Mouse (Mus musculus): ENCODE data around the gene Akap13.
A peak's percentile ranks its signal among the peaks of the same experiment; 100 is the strongest.

The Akap13 gene

DNA sequence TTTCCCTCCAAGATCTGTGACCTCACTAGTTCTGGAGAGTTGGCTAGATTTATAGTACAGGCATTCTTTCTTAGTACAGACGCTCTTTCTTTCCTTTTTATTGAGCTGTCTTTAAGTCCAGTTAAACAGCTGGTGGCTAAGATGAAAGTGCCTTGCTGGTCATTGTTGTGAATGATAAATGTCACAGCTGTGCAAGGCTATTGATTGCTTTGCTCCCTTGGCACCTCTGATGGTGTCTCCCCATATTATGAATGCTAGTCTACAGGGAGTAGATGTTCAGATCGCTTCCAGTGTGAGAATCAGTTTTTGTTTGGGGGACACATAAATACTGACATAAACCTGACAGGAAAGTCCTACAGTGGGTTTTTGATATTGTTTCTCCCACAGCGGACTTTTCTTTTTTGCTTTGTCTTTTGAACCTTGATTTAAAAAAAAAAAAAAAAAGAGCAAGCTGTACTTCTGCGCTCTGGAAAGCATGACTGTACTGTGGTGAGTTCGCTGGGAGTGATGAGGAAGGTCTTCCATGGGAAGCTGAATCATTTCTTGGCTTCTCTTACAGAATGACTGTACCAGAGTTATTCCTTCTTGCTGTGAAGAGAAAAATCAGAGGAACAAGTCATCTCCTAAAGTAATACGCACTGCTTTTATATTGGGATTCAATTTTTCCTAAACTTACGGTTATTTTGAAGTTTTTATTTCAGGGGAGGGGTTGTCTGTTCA lies 178.6 kb downstream of the Akap13 start:
- no peak for DNase-seq (ENCODE audit: low spot score in 2 of 2)

DNA sequence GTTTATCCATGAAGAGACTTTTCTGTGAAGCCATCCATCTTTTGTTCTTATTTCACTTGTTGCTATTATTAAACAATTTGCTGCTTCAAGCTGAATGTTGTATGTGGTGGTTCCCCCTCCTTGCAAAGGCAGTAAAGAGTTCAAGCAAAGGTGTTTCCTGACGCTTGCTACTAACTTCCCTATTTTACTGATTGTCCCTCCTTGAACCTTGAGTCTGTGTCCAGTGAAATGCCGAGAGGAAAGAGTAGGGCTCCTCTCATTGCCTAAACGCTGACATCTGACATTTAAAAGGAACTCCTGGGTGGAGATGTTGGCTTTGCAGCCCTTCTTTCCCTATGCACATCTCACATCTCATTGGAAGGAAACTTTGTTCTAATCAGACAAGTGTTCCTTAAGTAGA lies 183.4 kb downstream of the Akap13 start:
- no peak for DNase-seq (ENCODE audit: low spot score in 2 of 2)

DNA sequence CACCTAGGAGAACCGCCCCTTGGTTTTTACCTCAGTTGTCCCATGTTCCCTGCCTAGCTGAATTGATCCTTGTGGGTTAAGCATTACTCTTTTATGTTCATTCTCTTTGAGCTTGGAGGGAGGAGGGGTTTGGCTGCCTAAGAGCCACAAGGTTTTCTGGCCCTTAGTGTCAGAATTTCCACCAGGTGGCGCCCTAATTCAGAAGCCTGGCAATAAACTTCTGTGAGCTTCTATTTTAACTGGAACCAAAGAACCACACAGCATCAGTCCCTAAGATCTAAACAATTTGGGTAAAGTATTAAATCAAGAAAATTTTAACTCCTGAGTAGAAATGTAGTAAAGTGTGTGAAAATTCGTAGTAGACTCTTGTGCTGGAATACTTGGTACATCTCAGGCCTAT lies 184.2 kb downstream of the Akap13 start:
- DNase-seq (ENCODE audit: low spot score in 2 of 2) = peak in 1 of 2 experiments; percentile 54

DNA sequence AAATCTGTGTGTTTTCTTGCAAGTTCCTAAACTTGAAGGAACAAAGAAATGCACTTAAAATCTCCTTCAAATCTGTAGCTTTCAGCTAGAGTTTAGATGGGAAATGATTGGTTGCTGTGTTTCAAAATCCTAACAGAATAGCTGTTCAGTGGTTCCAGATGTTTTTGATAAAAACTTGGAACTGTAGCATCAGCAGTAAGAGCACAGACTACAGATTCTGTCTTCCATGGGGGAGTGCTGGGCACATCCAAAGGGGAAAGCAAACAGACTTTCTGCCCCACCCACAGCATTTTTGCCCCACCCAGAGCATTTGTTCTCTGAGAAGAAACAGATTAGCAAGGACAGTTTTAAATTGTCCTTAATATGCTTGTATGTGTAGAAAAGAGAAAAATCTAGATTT lies 184.7 kb downstream of the Akap13 start:
- DNase-seq (ENCODE audit: low spot score in 2 of 2) = no peak

DNA sequence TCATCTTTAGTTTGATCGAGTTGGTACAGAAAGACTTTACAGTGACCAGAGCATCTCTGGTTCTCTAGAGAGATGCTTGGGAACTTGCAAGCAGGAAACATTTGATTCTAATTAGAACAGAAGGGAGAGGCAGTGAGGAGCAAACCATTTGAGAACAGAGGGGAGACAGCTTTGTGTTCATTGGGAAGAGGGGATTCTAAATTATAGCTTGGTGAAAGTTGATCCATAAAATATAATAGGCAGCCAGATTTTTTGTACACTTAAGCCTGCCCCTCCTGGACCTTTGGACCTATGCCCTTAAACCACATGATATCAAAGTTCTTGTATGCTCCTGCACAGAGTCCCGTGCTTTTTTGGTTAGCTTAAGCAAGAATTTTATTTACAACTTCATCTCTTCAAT lies 185.3 kb downstream of the Akap13 start:
- no peak for DNase-seq (ENCODE audit: low spot score in 2 of 2)

DNA sequence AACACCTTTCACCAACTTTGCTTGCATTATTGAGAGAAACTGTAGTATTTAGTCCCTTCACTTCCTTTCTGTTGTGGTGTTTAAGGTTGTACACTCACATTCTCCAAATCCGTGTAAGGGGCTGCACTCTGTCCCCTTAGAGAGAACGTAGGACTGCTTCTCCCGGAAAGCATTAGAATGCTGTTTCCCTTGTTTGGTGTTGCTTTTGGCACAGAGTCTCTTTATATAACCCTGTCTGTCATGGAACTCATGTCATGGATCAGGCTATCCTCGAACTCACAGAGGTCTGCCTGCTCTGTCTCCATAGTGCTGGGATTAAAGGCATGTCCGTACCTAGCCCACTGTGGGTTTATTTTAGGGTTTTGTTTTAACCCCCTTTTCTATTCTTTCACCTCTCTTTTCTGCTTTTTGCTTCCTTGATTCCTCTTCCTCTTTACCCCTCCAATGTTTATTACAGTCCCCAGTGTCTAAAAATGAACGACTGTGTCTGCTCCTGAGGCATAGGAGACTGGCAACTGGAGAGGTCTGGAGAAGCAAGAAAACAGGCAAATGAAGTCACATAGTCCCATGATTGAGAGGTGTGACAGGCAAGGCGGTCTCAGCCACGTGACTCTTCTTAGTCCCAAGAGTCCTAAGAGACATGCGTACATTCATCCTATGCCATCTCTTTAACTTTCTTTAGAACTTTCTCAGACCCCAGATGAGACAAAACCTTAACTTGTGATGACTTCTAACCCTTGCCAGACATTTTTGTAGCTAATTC lies 186.3 kb downstream of the Akap13 start:
- no peak for DNase-seq (ENCODE audit: low spot score in 2 of 2)

DNA sequence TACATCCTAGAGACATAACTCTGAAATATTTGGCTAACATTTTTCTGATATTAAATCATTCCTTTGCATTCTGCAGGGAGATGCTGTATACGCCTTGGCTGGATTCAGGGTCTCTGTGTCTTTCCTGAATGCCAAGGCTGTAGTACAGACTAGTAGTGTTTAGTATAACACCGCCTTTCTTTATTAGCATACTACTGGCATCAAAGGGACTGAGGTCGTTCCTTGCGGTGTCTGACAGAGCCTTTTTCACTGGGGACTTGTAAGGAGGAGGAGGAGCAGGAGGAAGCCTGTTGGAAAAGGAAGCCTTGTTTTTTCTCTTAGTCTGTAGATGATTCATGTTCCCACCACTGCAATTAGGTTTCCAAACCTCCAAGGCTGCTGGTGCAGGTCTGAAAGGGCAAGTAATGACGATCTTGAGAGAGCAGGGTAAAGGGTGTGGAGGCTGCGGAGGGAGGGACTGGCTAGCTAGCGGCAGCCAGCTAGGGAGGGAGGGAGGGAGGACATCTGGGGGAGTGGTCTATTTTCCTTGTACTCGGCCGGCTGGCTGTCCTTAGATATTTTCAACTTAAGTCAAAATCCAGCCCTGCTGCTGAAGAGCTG lies 186.9 kb downstream of the Akap13 start:
- peak in 1 of 2 experiments; percentile 21 for DNase-seq (ENCODE audit: low spot score in 2 of 2)

DNA sequence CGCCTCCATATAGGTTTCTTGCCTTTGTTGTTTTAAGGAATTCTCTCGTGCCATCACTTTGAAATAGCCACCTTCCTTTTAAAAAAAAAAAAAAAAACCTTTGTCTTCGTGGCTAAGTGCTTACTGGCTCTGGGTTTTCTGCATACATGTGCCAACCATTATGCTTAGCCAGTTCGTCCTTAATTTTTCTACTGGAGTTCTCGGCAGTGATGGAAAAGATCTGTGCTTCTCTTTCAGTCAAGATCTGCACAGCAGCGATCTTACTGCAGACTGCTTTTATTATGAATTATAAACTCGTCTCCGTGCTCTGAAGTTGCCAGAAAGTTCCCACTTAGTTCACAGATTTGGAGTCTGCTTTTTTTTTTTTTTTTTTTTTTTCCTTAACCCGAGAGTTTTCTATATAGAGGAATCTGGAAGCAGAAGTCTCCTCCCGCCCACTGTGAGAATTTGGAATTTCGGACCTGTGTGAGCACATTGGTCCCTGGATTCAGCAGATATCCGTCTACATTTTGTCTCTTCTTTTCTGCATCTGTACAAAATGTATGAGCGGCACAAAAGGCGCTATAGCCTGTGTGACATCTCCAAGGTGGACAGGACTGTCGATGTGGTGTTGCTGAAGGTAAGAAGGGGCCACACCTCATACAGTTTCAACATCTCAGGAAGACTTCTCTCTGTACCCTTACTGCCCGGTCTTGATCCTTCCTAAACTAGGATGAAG lies 187.7 kb downstream of the Akap13 start:
- DNase-seq (ENCODE audit: low spot score in 2 of 2) = no peak

DNA sequence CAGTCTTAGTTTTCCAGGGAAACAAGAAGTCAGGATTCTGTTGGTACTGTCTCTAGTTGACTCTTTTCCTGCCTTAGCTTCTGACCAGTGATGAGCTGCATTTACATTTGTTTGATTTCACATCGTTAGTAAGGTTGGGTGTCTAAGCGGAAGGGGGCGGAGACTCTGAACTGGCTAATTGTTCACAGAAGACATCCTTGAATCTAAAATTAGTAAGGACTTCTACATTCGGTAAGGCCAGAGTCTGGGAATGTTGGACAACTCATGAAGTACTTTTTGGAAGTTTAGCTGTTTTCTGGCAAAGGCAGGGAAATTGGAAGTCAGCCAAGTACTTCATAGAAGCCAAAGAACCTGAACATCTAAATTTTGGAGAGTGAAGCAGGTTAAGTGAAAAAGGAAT lies 188.7 kb downstream of the Akap13 start:
- no peak for DNase-seq (ENCODE audit: low spot score in 2 of 2)

DNA sequence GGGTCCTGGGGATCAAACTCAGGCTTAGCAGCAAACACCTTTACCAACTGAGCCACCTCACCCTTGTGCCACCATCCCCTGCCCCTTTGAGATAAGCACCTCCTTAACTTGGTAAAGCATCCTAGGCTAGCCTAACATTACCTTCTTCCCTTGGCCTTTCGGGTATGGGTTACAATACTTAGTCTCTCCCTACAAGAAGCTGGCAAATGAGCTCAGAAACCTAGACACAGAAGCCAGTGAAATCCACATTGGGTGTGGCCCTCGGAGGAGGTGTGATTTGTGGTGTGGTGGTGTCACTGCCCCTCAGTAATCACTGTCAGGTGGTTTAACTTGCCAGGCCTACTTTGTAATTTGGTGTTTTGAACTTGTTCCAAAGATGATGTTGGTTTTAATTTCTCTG lies 189.3 kb downstream of the Akap13 start:
- DNase-seq (ENCODE audit: low spot score in 2 of 2) = no peak

DNA sequence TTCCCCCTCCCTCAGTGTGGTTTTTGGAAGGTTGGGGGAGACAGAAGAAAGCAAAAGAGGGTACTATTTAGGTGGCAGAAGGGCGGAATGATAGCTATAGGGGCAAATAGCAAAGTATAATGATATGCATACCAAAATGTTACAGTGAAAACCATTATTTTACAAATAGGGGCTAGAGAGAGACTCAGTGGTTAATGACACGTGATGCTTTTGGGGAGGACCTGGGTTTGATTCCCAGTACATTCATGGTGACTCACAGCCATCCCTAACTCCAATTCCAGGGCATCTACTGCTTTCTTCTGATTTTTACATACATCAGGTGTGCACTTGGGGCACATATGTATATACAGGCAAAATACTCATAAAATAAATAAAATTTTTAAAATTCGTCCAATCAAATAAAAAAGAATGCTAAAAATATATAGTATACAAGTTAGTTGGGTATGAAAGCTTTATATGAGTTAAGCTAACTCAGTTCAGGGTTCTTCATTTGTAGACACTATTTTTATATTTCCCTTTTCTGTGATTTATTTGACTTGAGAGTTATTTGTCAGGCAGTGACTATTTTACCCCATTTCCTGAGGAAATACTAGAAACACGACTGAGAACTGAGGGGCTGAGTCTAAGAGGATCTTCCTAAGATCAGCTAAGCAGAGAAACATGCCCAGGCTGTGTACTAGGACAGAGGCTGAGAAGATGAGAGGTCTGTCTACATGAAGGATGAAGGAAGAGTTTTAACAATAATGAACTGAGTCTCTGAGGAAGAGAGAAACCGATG lies 190.0 kb downstream of the Akap13 start:
- no peak for DNase-seq (ENCODE audit: low spot score in 2 of 2)

DNA sequence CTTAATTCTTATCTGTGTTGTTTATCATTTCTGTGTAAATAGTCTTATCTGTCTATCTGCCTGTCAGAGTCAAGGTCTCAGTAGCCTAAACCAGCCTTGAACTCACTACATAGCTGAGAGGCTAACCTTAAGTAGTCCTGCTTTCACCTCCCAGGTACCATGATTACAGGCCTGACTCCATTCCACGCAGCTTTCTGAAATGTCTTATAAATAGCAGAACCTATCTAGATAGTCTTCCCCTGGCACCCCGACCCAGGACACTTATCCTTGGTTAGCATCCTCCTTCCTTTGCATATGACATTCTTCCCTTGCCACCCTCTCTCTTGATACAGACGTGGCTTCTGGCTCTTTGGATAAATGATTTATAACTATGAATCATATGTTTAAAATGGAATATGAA lies 192.7 kb downstream of the Akap13 start:
- DNase-seq (ENCODE audit: low spot score in 2 of 2) = no peak

DNA sequence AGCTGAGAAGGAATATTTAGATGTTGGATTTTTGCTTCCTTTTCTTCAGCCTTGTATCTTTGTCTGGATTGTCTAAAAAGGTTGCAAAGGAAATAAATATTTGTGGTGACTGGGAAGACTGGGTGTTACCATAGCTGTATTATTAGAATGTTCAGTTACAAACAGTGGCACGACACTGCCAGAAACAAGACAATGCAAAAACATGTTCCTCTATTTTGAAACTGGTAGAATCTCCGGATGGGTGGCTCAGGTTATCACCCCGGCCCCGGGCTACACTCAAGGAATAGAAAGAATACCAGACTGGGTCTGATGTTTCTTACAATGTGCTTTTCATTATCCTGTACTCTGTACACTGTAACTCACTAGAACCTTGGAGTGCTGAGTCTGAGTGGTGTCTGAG lies 193.6 kb downstream of the Akap13 start:
- no peak for DNase-seq (ENCODE audit: low spot score in 2 of 2)

DNA sequence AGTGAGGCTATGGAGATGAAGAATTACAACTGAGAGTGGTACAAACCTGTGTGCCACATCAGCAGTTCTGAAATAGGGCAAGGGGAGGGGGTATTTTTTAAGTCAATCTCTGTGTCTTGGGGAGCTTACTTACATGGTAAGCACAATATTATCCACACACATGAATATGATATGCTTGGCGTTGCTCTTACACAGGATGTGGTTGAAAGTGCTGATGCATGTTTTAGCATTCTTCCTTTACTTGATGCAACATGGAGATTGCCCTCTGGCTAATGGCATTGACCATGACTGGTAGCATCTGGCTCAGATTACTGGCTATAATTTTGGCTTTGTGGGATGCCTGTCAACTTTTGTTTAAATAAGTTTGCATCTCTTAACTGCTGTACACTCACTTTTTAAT lies 194.6 kb downstream of the Akap13 start:
- no peak for DNase-seq (ENCODE audit: low spot score in 2 of 2)

DNA sequence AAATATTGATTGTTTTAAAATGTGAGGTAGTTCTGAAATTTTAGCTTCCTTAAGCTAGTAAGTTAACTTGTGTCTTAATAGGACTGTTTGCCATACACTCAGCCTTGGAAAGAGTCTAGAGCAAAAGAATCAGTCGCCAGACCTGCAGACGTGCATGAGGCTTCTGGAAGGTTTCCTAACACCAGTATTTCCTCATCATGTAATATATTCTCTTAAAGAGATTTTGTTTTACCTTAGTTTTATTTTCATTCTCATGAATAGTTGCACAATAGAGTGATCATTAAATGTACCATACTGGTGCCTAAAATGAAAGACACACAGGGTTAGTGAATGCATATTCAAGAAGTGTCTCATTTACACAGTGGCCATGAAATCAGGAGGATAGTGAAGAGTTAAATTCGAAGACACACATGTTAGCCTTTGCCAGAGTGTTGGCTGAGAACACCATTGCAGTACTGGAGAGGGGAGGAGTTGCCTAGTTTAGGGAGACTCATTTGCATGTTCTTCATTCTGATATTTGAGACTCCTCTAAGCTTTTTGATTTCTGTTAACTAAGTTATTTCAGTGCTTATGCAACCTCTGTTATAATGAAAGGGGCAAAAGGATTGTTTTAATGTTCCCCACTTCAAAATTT lies 198.5 kb downstream of the Akap13 start:
- no peak for DNase-seq (ENCODE audit: low spot score in 2 of 2)

DNA sequence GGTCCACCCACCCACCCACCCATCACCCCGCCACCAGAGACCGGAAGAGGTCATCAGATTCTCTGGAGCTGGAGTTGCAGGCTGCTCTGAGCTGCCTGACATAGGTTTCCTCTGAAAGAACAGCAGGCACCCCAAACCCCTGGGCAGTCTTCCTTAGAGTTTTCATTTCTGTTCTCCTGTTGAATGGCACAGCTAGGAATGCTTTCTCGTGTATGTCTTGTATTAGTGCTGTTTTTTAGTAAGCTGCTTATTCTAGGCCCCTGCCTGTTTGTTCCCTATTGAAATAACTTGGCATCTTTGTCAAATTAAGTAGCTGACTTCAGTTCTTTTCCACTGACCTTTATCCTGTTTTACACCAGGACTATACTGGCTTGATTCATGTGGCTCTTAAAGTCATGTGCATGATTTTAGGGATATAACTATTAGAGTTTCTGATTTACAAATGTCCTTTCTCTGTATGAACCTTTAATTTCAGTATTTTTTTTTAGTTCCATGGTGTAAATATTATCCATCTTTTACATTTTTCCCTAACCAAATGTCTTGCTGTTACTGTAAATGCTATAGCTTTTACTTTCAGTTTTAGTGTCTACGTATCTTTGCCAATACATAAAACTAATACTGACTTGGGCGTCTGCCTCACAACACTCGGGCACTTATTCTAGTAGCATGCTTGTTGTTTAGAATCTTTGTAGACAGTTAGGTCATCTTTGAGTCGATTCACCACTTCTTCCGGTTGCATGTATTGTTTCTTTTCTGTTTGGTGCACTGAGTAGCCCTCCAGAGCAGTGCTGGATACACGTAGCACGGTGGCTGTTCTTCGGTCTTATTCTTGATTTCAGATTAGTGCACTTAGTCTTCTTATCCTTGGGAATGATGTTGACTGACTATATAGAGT lies 200.1 kb downstream of the Akap13 start:
- no peak for DNase-seq (ENCODE audit: low spot score in 2 of 2)

DNA sequence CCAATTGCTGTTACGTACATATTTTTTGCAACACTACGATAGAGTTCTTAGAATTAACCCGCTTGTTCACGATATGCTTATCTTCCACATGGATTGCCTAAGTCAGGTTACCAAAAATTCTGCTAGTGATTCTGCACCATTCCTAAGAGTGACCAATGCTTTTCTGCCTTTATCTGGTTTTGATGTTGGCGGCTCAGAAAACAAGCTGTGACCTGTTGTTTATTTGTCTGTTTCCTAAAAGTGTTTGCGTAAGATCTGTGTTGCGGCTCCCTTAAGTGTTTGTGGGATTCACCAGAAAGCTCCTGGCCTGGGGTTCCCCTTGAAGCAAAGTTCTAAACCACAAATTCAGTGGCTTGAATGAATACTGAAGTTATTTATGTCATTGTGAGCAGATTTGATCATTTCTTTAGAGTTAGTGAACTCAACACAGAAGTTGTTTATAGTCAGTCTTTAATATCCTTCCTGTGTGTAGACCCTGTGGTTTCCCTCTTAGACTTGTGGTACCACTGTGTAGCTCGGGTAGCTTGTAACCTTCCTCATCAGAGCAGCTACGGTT lies 201.0 kb downstream of the Akap13 start:
- no peak for DNase-seq (ENCODE audit: low spot score in 2 of 2)

DNA sequence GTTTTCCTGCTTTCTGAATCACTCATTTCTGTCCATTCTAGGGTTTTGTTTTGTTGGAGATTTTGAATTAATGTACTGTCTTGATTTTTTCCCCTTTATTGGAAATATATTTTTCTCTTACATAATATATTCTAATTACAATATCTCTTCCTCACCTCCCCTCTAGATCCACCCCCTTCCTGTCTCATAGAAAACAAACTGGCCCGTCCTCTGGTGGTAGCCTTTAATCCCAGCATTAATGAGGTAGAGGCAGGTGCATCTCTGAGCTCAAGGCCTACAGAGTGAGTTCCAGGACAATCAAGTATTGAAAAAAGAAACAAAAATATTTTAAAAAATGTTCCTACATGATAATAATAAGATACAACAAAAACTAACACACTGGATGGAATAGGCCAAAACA lies 201.6 kb downstream of the Akap13 start:
- no peak for DNase-seq (ENCODE audit: low spot score in 2 of 2)

DNA sequence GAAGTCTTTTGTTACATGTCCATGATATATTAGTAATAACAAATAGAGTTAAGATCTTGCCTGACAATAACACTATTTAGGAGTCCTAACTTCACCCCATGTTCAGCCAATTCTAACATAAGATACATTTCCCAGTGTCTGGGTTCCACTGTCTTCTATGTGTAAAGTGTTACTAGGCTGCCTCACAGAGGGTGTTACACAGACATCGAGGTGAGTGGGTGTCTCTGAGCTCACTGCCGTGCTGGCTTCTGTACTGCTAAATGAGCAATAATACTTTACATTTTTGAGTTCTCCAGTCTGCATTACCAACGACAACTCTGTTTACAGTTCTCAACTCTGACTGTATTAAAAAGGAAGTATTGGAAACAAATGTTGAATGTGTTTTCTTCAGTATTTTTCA lies 209.1 kb downstream of the Akap13 start:
- no peak for DNase-seq (ENCODE audit: low spot score in 2 of 2)

DNA sequence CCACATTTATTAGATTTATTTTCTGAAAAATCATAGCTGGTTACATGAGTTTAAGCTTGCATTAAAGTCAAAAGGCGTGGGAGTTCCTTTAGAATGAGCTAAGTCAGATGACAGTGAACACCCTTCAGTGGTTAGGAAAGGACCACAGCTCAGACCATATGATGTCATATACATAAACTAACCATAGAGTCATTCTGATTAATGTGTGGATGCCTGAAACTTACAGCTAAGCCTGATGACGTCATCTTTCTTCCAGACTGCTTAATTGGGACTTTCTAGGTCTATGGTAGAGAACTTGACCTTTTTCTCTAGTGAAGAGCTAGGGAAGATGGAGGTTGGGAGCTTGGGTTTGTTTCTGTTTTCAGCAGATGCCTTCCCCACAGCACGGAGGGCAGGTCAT lies 211.6 kb downstream of the Akap13 start:
- no peak for DNase-seq (ENCODE audit: low spot score in 2 of 2)

Data from frontal cortex, postnatal 10 days (tissue).